Mouse (Mus musculus) lung, postnatal 0 days (tissue): ENCODE measurements around the gene Hhatl.

Experiments
- CTCF ChIP-seq: IDR thresholded peaks from 2 replicates; pipeline ENCODE4 v1.5.1; 2016; ENCODE audit warnings: antibody characterized with exemption, mild to moderate bottlenecking
- EP300 ChIP-seq: IDR thresholded peaks from 2 replicates; pipeline ENCODE4 v1.6.1; 2016; ENCODE audit warnings: antibody characterized with exemption, mild to moderate bottlenecking, control low read depth

GRCm38 (mm10) chr9:121794972-121795539, 2.7 kb upstream of the Hhatl start:
- TF ChIP-seq CTCF (no peak), EP300 (no peak)
